Mouse (Mus musculus) midbrain, embryonic 12.5 days (tissue): ENCODE results near the gene Sufu. TPM values are rescaled to one million over a fixed set of nuclear protein-coding genes. Genes with fewer than 3 reads are reported as not detected.

Source experiments
- ATAC-seq: fragments of 200-750 bp; cut with Nextera tagmentation; 2 replicates; pipeline ENCODE4 v1.8.0; 2017; ENCODE audit warnings: low read depth, moderate TSS enrichment, moderate library complexity; ENCODE audit not compliant: low FRiP score
- H3K27ac ChIP-seq: fragments of 300-500 bp; sonication (generic); replicated peaks from 2 replicates; pipeline ENCODE4 v1.5.1; 2016; ENCODE audit warnings: mild to moderate bottlenecking
- H3K27me3 ChIP-seq: fragments of 300-500 bp; sonication (generic); 2 replicates; pipeline ENCODE4 v1.6.1; 2016; ENCODE audit warnings: mild to moderate bottlenecking
- H3K36me3 ChIP-seq: fragments of 300-500 bp; sonication (generic); 2 replicates; pipeline ENCODE4 v1.6.1; 2016
- H3K4me1 ChIP-seq: fragments of 300-500 bp; sonication (generic); 2 replicates; pipeline ENCODE4 v1.6.1; 2016
- H3K4me2 ChIP-seq: fragments of 300-500 bp; sonication (generic); replicated peaks from 2 replicates; pipeline ENCODE4 v1.6.1; 2016; ENCODE audit warnings: mild to moderate bottlenecking, moderate library complexity
- H3K4me3 ChIP-seq: fragments of 300-500 bp; sonication (generic); 2 replicates; pipeline ENCODE4 v1.5.1; 2016; ENCODE audit warnings: mild to moderate bottlenecking
- H3K9ac ChIP-seq: fragments of 300-500 bp; sonication (generic); replicated peaks from 2 replicates; pipeline ENCODE4 v1.6.1; 2016; ENCODE audit warnings: mild to moderate bottlenecking, moderate library complexity
- H3K9me3 ChIP-seq: fragments of 300-500 bp; sonication (generic); 2 replicates; pipeline ENCODE4 v1.6.1; 2016; ENCODE audit warnings: mild to moderate bottlenecking
- WGBS: fragments of 180-500 bp; shearing (Covaris S2); methylation state at CpG from one replicate; pipeline ENCODE4 v1.1.7; 2016; 5-methylcytosine and 5-hydroxymethylcytosine counted together
- polyA plus RNA-seq: library from polyadenylated mRNA; unstranded; fragments of >200 nt; fragmentation: Nextera tagmentation; extraction: Ambion mirVana; gene quantifications from 2 replicates; pipeline ENCODE4 v1.2.1, GENCODE M21; 2016

Gene Sufu
- polyA plus RNA-seq, 1 experiment from 2014 or later, result 43.7 TPM

DNA sequence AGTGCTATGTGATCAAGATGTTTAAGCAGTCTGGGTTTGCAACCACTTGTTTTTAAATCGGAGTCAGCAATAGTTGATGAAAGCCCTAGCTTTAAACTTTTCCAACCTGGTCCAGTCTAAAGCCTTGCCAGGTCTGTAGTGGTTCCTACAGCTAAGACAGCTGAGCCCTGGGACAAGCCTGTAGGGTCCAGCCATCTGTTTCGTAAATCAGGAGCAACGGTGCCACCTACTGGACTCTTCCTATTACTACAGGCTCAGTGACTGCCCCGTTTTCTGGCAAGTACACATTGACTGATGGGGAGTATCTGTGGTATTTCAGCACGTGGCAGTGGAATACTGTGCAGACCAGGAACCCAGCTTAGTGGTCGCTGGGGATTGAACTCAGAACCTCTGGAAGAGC is 47.5 kb downstream of the Sufu start:
- Histone ChIP-seq H3K4me1 (peaks cover 43% of the 10 kb centered on the region), H3K4me2 (no peak overlapping the region), H3K4me3 (no peak overlapping the region), H3K9ac (no peak overlapping the region), H3K36me3 (no peaks in the 10 kb centered on the region), H3K27ac (peak overlapping the region; percentile 67), H3K27me3 (no peaks in the 10 kb centered on the region), H3K9me3 (no peaks in the 10 kb centered on the region)
- WGBS, result 8% methylated on average over 6 of the region's 6 CpGs
- ATAC-seq, result peak; percentile 68; the same call in 1 of the 2 replicates

DNA sequence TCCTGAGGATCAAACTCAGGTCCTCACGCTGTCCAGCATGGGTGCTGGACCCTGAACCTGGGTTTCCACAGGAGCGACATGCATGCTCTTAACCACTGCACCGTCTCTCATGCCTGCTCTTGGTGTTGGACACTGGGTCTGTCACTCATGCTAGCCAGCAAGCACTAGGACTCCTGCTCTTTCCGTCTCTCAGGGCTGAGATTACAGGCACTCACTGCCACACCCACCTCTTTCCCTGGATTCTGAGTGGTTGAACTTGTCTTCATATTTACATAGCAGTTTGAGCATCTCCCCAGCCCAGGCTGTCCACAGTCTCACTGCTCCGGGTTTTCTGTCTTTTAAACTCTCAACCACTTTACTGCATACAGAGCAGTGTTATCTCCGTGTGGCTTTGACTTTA is 48.9 kb downstream of the Sufu start:
- Histone ChIP-seq H3K4me3 (no peak overlapping the region), H3K27ac (no peak overlapping the region), H3K9me3 (no peaks in the 10 kb centered on the region), H3K4me2 (no peak overlapping the region), H3K27me3 (no peaks in the 10 kb centered on the region), H3K36me3 (no peaks in the 10 kb centered on the region), H3K4me1 (peaks cover 48% of the 10 kb centered on the region), H3K9ac (0 out of 2 replicates have a peak overlapping the region, but pooled peaks have one; percentile 6)
- WGBS, result 59% methylated on average over 6 of the region's 6 CpGs
- no peak for ATAC-seq

DNA sequence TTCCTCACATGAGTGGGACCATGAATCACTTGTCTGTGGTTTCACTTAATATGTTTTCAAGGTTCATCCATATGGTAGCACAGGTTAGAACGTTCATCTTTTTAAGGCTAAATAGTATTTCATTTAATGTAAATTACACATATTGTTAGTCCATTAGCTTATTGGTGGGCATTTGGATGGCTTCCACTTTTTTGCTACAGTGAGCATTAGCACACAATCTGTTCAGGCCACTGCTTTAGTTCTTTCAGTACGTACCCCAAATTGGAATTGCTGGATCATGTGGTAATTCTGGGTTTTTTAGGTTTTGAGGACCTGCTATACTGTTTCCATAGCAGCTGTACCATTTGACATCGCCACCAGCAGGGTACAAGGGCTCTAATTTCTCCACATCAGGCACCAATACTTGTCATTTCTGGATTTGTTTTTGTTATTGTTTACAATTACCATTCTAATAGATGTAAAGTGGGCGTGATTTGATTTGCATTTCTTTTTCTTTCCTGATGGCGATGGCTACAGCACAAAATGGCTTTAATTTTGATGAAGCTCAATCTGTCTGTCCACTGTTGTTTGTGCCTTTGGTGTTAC is 49.8 kb downstream of the Sufu start:
- Histone ChIP-seq H3K4me1 (peaks cover 53% of the 10 kb centered on the region), H3K4me3 (no peak overlapping the region), H3K4me2 (no peak overlapping the region), H3K9ac (no peak overlapping the region), H3K36me3 (no peaks in the 10 kb centered on the region), H3K27ac (peak overlapping the region; percentile 52; the same call in 1 of the 2 replicates), H3K9me3 (no peaks in the 10 kb centered on the region), H3K27me3 (no peaks in the 10 kb centered on the region)
- no peak for ATAC-seq
- 85% methylated on average over 5 of the region's 5 CpGs for WGBS

GRCm38 (mm10) chr19:46447110-46447509 is 50.4 kb downstream of the Sufu start:
- H3K4me3 ChIP-seq, result no peak overlapping the region
- peak overlapping the region; percentile 52 for H3K27ac ChIP-seq
- 0 out of 2 replicates have a peak, but pooled peaks have one; percentile 45 for ATAC-seq
- 33% methylated on average over 7 of the region's 7 CpGs for WGBS
- peaks cover 59% of the 10 kb centered on the region for H3K4me1 ChIP-seq
- H3K27me3 ChIP-seq, result no peaks in the 10 kb centered on the region
- H3K36me3 ChIP-seq, result no peaks in the 10 kb centered on the region
- H3K4me2 ChIP-seq, result no peak overlapping the region
- H3K9ac ChIP-seq, result 0 out of 2 replicates have a peak overlapping the region, but pooled peaks have one; percentile 28
- H3K9me3 ChIP-seq, result no peaks in the 10 kb centered on the region

- Histone ChIP-seq H3K27ac (0 out of 2 replicates have a peak overlapping the region, but pooled peaks have one; percentile 15), H3K4me3 (no peak overlapping the region), H3K4me2 (no peak overlapping the region), H3K4me1 (peaks cover 58% of the 10 kb centered on the region), H3K36me3 (0 out of 2 replicates have a peak, but pooled peaks cover under 1% of the 10 kb centered on the region), H3K9me3 (no peaks in the 10 kb centered on the region), H3K27me3 (no peaks in the 10 kb centered on the region), H3K9ac (no peak overlapping the region)
- 57% methylated on average over 6 of the region's 6 CpGs for WGBS
- no peak for ATAC-seq
These were observed 51.2 kb downstream of the Sufu start for GRCm38 (mm10) chr19:46447911-46448310.

GRCm38 (mm10) chr19:46449261-46450005 is 52.7 kb downstream of the Sufu start:
- Histone ChIP-seq H3K4me3 (no peak overlapping the region), H3K27me3 (no peaks in the 10 kb centered on the region), H3K27ac (peak overlapping the region; percentile 49; the same call in 1 of the 2 replicates), H3K36me3 (peaks cover 13% of the 10 kb centered on the region; the same call in 1 of the 2 replicates), H3K4me1 (peaks cover 47% of the 10 kb centered on the region), H3K9ac (no peak overlapping the region), H3K4me2 (no peak overlapping the region), H3K9me3 (no peaks in the 10 kb centered on the region)
- no peak for ATAC-seq
- 88% methylated on average over 7 of the region's 7 CpGs for WGBS

GRCm38 (mm10) chr19:46452052-46452827 is 55.5 kb downstream of the Sufu start:
- Histone ChIP-seq H3K27me3 (no peaks in the 10 kb centered on the region), H3K27ac (peak overlapping the region; percentile 39), H3K36me3 (peaks cover 37% of the 10 kb centered on the region), H3K4me3 (no peak overlapping the region), H3K9ac (0 out of 2 replicates have a peak overlapping the region, but pooled peaks have one; percentile 11), H3K9me3 (no peaks in the 10 kb centered on the region), H3K4me1 (peaks cover 38% of the 10 kb centered on the region), H3K4me2 (no peak overlapping the region)
- 42% methylated on average over 10 of the region's 10 CpGs for WGBS
- no peak for ATAC-seq

DNA sequence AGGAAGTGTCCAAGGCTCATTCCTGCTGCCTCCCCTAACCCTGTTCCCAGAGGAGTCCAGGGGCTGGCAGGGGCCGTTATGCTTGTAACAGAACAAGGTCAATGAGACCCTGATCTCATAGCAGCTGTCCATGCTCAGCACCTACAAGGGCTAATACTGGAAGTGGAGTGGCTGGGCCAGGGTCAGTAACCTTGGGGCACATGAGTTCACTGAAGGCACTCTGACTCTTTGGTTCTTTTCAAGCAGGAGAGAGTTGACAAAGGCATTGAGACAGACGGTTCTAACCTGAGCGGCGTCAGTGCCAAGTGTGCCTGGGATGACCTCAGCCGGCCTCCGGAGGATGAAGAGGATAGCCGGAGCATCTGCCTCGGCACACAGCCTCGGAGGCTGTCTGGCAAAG is 56.2 kb downstream of the Sufu start:
- H3K27me3 ChIP-seq, result no peaks in the 10 kb centered on the region
- no peaks in the 10 kb centered on the region for H3K9me3 ChIP-seq
- 89% methylated on average over 9 of the region's 9 CpGs for WGBS
- H3K4me2 ChIP-seq, result no peak overlapping the region
- no peak overlapping the region for H3K9ac ChIP-seq
- H3K36me3 ChIP-seq, result peaks cover 38% of the 10 kb centered on the region
- H3K4me3 ChIP-seq, result no peak overlapping the region
- peaks cover 31% of the 10 kb centered on the region for H3K4me1 ChIP-seq
- no peak for ATAC-seq
- H3K27ac ChIP-seq, result no peak overlapping the region

GRCm38 (mm10) chr19:46454126-46454880 is 57.6 kb downstream of the Sufu start:
- Histone ChIP-seq H3K4me2 (no peak overlapping the region), H3K4me1 (peaks cover 23% of the 10 kb centered on the region; the same call in 1 of the 2 replicates), H3K9me3 (no peaks in the 10 kb centered on the region), H3K27ac (0 out of 2 replicates have a peak overlapping the region, but pooled peaks have one; percentile 40), H3K9ac (no peak overlapping the region), H3K4me3 (no peak overlapping the region), H3K36me3 (peaks cover 48% of the 10 kb centered on the region), H3K27me3 (no peaks in the 10 kb centered on the region)
- WGBS, result 75% methylated on average over 20 of the region's 20 CpGs
- ATAC-seq, result no peak

DNA sequence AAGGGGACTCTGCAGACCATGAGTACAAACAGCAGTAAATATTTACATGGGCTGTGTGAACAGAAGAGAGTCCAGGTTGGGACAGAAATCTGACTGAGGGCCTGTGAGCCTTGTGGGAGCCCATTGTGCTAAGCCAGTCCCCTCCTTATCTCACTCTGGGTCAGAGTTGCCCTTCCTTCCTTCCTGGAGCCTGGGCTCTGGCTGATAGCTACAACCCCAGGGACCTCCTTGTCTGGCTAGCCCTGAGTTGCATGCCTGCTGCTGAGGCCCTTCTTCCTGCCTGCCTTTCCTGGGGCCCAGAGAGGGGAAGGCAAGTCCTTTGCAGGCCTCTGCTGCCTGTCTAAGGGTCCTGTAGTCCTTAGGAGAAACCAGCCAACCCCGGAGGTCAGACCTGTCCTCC is 58.3 kb downstream of the Sufu start:
- no peak overlapping the region for H3K9ac ChIP-seq
- H3K9me3 ChIP-seq, result no peaks in the 10 kb centered on the region
- peaks cover 19% of the 10 kb centered on the region; the same call in 1 of the 2 replicates for H3K4me1 ChIP-seq
- no peak overlapping the region for H3K4me3 ChIP-seq
- H3K27me3 ChIP-seq, result no peaks in the 10 kb centered on the region
- H3K27ac ChIP-seq, result peak overlapping the region; percentile 40; the same call in 1 of the 2 replicates
- H3K36me3 ChIP-seq, result peaks cover 53% of the 10 kb centered on the region
- no peak for ATAC-seq
- no peak overlapping the region for H3K4me2 ChIP-seq
- WGBS, result 81% methylated on average over 1 of the region's 1 CpGs

- Histone ChIP-seq H3K4me1 (peaks cover 19% of the 10 kb centered on the region; the same call in 1 of the 2 replicates), H3K27ac (peak overlapping the region; percentile 40; the same call in 1 of the 2 replicates), H3K4me3 (no peak overlapping the region), H3K9me3 (no peaks in the 10 kb centered on the region), H3K9ac (no peak overlapping the region), H3K4me2 (no peak overlapping the region), H3K36me3 (peaks cover 58% of the 10 kb centered on the region), H3K27me3 (no peaks in the 10 kb centered on the region)
- ATAC-seq, result no peak
- WGBS, result 95% methylated on average over 8 of the region's 8 CpGs
These were observed 58.9 kb downstream of the Sufu start for GRCm38 (mm10) chr19:46455556-46455955.
